Mouse (Mus musculus) heart, embryonic 16.5 days (tissue): ENCODE data around the gene Cracr2b. TPM values are rescaled to one million over a fixed set of nuclear protein-coding genes. Genes with fewer than 3 reads are reported as not detected.

Experiments used
- ATAC-seq: fragments of 200-750 bp; cut with Nextera tagmentation; replicated peaks from 2 replicates; pipeline ENCODE4 v1.8.0; 2017; ENCODE audit warnings: moderate number of reproducible peaks; ENCODE audit not compliant: insufficient read depth, low FRiP score; ENCODE audit errors: extremely low read depth
- H3K27ac ChIP-seq: fragments of 300-500 bp; sonication (generic); 2 replicates; pipeline ENCODE4 v1.5.1; 2014; ENCODE audit warnings: mild to moderate bottlenecking, low read length, control low read depth, moderate library complexity
- H3K27me3 ChIP-seq: fragments of 300-500 bp; sonication (generic); 2 replicates; pipeline ENCODE4 v1.6.1; 2014; ENCODE audit warnings: low read length, mixed read lengths; ENCODE audit not compliant: control insufficient read depth, insufficient read depth
- H3K36me3 ChIP-seq: fragments of 300-500 bp; sonication (generic); 2 replicates; pipeline ENCODE4 v1.6.1; 2014; ENCODE audit not compliant: control insufficient read depth, insufficient read depth
- H3K4me1 ChIP-seq: fragments of 300-500 bp; sonication (generic); 2 replicates; pipeline ENCODE4 v1.6.1; 2014; ENCODE audit warnings: low read length, mixed read lengths; ENCODE audit not compliant: control insufficient read depth, insufficient read depth
- H3K4me2 ChIP-seq: fragments of 300-500 bp; sonication (generic); 2 replicates; pipeline ENCODE4 v1.6.1; 2014; ENCODE audit warnings: low read depth, mild to moderate bottlenecking, control low read depth, low read length
- H3K4me3 ChIP-seq: fragments of 300-500 bp; sonication (generic); 2 replicates; pipeline ENCODE4 v1.5.1; 2014; ENCODE audit warnings: mild to moderate bottlenecking, control low read depth, low read length
- H3K9ac ChIP-seq: fragments of 300-500 bp; sonication (generic); 2 replicates; pipeline ENCODE4 v1.6.1; 2014; ENCODE audit warnings: low read length, control low read depth
- H3K9me3 ChIP-seq: fragments of 300-500 bp; sonication (generic); replicated peaks from 2 replicates; pipeline ENCODE4 v1.6.1; 2016; ENCODE audit warnings: low read length; ENCODE audit not compliant: control insufficient read depth
- WGBS: fragments of 180-500 bp; shearing (Covaris S2); extraction: QIAGEN DNeasy Blood & Tissue Kit; methylation state at CpG from one replicate; pipeline ENCODE4 v1.1.7; 2014; 5-methylcytosine and 5-hydroxymethylcytosine counted together
- polyA plus RNA-seq: library from polyadenylated mRNA; unstranded; fragments of >200 nt; fragmentation: Nextera tagmentation; extraction: Ambion mirVana; gene quantifications from 2 replicates; pipeline ENCODE4 v1.2.1, GENCODE M21; 2015

Gene Cracr2b
- polyA plus RNA-seq, 1 experiment from 2014 or later = 24.2 TPM

- ATAC-seq = no peak
- WGBS = 89% methylated on average over 11 of the region's 11 CpGs
- Histone ChIP-seq H3K9me3 (no peaks in the 10 kb centered on the region), H3K4me3 (no peak overlapping the region), H3K27me3 (peaks cover 21% of the 10 kb centered on the region), H3K9ac (no peak overlapping the region), H3K27ac (no peak overlapping the region), H3K36me3 (peaks cover 22% of the 10 kb centered on the region), H3K4me2 (no peak overlapping the region), H3K4me1 (peaks cover 29% of the 10 kb centered on the region)
Measured at GRCm38 (mm10) chr7:141458661-141459060, 2.2 kb upstream of the Cracr2b start.

- 86% methylated on average over 17 of the region's 17 CpGs for WGBS
- Histone ChIP-seq H3K27ac (no peak overlapping the region), H3K9ac (no peak overlapping the region), H3K9me3 (no peaks in the 10 kb centered on the region), H3K4me3 (no peak overlapping the region), H3K36me3 (peaks cover 22% of the 10 kb centered on the region), H3K4me2 (no peak overlapping the region), H3K27me3 (peaks cover 28% of the 10 kb centered on the region), H3K4me1 (peaks cover 29% of the 10 kb centered on the region)
- no peak for ATAC-seq
Measured at GRCm38 (mm10) chr7:141459301-141459711, 1.6 kb upstream of the Cracr2b start.

- Histone ChIP-seq H3K4me3 (no peak overlapping the region), H3K4me1 (peaks cover 29% of the 10 kb centered on the region), H3K27ac (no peak overlapping the region), H3K27me3 (peaks cover 32% of the 10 kb centered on the region), H3K9ac (no peak overlapping the region), H3K36me3 (peaks cover 22% of the 10 kb centered on the region), H3K9me3 (no peaks in the 10 kb centered on the region), H3K4me2 (no peak overlapping the region)
- no peak for ATAC-seq
- 62% methylated on average over 5 of the region's 5 CpGs for WGBS
Measured at GRCm38 (mm10) chr7:141460001-141460390, 898 bp upstream of the Cracr2b start.

GRCm38 (mm10) chr7:141461521-141462332, 833 bp downstream of the Cracr2b start:
- 3% methylated on average over 59 of the region's 59 CpGs for WGBS
- ATAC-seq = no peak
- Histone ChIP-seq H3K4me3 (peak overlapping the region; percentile 66), H3K27me3 (peaks cover 32% of the 10 kb centered on the region), H3K9ac (peak overlapping the region; percentile 71), H3K4me1 (peaks cover 27% of the 10 kb centered on the region), H3K4me2 (peak overlapping the region; percentile 87), H3K27ac (peak overlapping the region; percentile 34), H3K36me3 (peaks cover 22% of the 10 kb centered on the region), H3K9me3 (no peaks in the 10 kb centered on the region)

- peaks cover 20% of the 10 kb centered on the region for H3K36me3 ChIP-seq
- 16% methylated on average over 5 of the region's 5 CpGs for WGBS
- no peaks in the 10 kb centered on the region for H3K9me3 ChIP-seq
- peaks cover 32% of the 10 kb centered on the region for H3K27me3 ChIP-seq
- peak overlapping the region; percentile 71 for H3K9ac ChIP-seq
- H3K27ac ChIP-seq = peak overlapping the region; percentile 34
- ATAC-seq = no peak
- peak overlapping the region; percentile 66 for H3K4me3 ChIP-seq
- peak overlapping the region; percentile 87 for H3K4me2 ChIP-seq
- peaks cover 28% of the 10 kb centered on the region for H3K4me1 ChIP-seq
Measured at GRCm38 (mm10) chr7:141462333-141462821, 1.5 kb downstream of the Cracr2b start.

GRCm38 (mm10) chr7:141463824-141464602, 3.1 kb downstream of the Cracr2b start:
- peak overlapping the region; percentile 74 for H3K27ac ChIP-seq
- peaks cover 10% of the 10 kb centered on the region; the same call in 1 of the 2 replicates for H3K36me3 ChIP-seq
- ATAC-seq = peak; percentile 5; the same call in 1 of the 2 replicates
- H3K9ac ChIP-seq = peak overlapping the region; percentile 58
- no peaks in the 10 kb centered on the region for H3K9me3 ChIP-seq
- H3K4me3 ChIP-seq = peak overlapping the region; percentile 36
- H3K27me3 ChIP-seq = peaks cover 32% of the 10 kb centered on the region
- WGBS = 37% methylated on average over 12 of the region's 12 CpGs
- peaks cover 38% of the 10 kb centered on the region for H3K4me1 ChIP-seq
- H3K4me2 ChIP-seq = peak overlapping the region; percentile 56

GRCm38 (mm10) chr7:141464603-141465201, 3.8 kb downstream of the Cracr2b start:
- Histone ChIP-seq H3K27ac (peak overlapping the region; percentile 74), H3K27me3 (peaks cover 32% of the 10 kb centered on the region)
- 11% methylated on average over 38 of the region's 38 CpGs for WGBS

GRCm38 (mm10) chr7:141465388-141466044, 4.6 kb downstream of the Cracr2b start:
- no peak for ATAC-seq
- no peak overlapping the region; the same call in 1 of the 2 replicates for H3K9ac ChIP-seq
- WGBS = 36% methylated on average over 8 of the region's 10 CpGs
- peaks cover 31% of the 10 kb centered on the region for H3K27me3 ChIP-seq
- no peak overlapping the region; the same call in 1 of the 2 replicates for H3K4me3 ChIP-seq
- peak overlapping the region; percentile 41 for H3K27ac ChIP-seq
- H3K4me1 ChIP-seq = peaks cover 51% of the 10 kb centered on the region
- peaks cover 9% of the 10 kb centered on the region for H3K36me3 ChIP-seq
- H3K4me2 ChIP-seq = peak overlapping the region; percentile 56; the same call in 1 of the 2 replicates
- H3K9me3 ChIP-seq = no peaks in the 10 kb centered on the region

More at GRCm38 (mm10) chr7:141464603-141465201, 3.8 kb downstream of the Cracr2b start:
- Histone ChIP-seq H3K9me3 (no peaks in the 10 kb centered on the region), H3K4me1 (peaks cover 45% of the 10 kb centered on the region), H3K4me2 (peak overlapping the region; percentile 56), H3K9ac (peak overlapping the region; percentile 58), H3K36me3 (peaks cover 4% of the 10 kb centered on the region), H3K4me3 (peak overlapping the region; percentile 36)
- ATAC-seq = no peak
